8 mouse cellular contexts compared by ENCODE assay signal in the genomic region with DNA sequence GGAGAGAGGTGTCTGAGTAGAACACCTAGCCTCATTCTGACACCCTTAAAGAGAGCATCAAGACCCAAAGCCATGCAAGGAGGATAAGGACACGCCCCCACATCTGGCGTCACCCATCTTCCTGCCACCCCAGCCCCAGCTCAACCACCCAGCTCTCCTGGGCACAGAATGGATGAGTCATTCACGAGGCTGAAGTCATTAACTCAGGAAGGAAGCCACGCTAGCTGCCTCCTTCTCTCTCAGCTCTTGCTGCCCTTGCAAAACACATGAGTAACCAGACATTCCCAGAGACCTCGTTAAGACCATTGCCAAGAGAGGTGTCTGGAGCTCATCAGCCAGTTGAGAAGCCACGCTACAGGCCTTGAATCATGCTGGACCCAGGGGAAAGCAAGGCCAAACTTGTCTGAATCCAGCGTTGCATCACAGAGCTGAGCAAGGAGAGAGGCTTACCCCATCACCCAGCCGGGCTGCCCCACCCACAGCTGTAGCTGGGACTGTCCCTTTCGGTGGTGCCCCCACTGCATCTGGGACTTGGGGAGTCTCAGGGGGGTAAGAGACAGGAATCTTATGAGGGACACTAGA. TPM values are rescaled to one million over a fixed set of nuclear protein-coding genes. Genes with fewer than 3 reads are reported as not detected.
DNase-seq lines count a peak whose midpoint lies in the region; ATAC-seq and TF ChIP-seq lines count a peak whose summit lies in the region.

No protein-coding gene starts in this region.

- peak; percentile 50 for DNase-seq in kidney, postnatal 10 days
- DNase-seq in MEL (ENCODE audit: low read depth, low spot score), result peak; percentile 13
- DNase-seq in gastrocnemius, postnatal 14 days, result peak; percentile 31
- DNase-seq in lung, postnatal 36 days, result peak; percentile 72
- DNase-seq in thymus, postnatal 25 days, result peak; percentile 54
- DNase-seq in cerebellum, postnatal 4 days (ENCODE audit: low spot score in 2 of 2), result no peak
- DNase-seq in testis, postnatal 14 days (ENCODE audit: low spot score), result no peak

- TF ChIP-seq POLR2A in MEL (IDR thresholded peaks at IDR 0.05; ENCODE audit: control insufficient read depth in 1 of 2, insufficient read depth in 1 of 2, low read depth in 1 of 2, low read length in 2 of 2, poor library complexity in 1 of 2), result no peak

- WGBS in kidney, embryonic 14.5 days, result 50% methylated on average over 9 of the region's 9 CpGs

- no peak overlapping the region for H3K9ac ChIP-seq in kidney, embryonic 14.5 days (ENCODE audit: low read depth, low read length)
- H3K9ac ChIP-seq in MEL (ENCODE audit: control insufficient read depth, low read depth, low read length, poor library complexity, severe bottlenecking), result no peak overlapping the region

- no peak overlapping the region for H3K4me3 ChIP-seq in kidney, embryonic 14.5 days (ENCODE audit: low read length)
- H3K4me3 ChIP-seq in MEL (ENCODE audit: control insufficient read depth in 1 of 2, insufficient read depth in 1 of 2, low read depth in 2 of 2, low read length in 2 of 2), result no peak overlapping the region

- H3K79me2 ChIP-seq in MEL (ENCODE audit: control insufficient read depth, insufficient read depth, low read length, poor library complexity), result no peaks in the 10 kb centered on the region

- no peaks in the 10 kb centered on the region for H3K9me3 ChIP-seq in kidney, embryonic 14.5 days (ENCODE audit: control insufficient read depth, low read length)
- H3K9me3 ChIP-seq in MEL (replicated peaks; ENCODE audit: insufficient read depth, low read length), result no peaks in the 10 kb centered on the region

- TF ChIP-seq EP300 in MEL (IDR thresholded peaks at IDR 0.05; ENCODE audit: low read depth in 1 of 2, low read length in 2 of 2), result no peak

- ATAC-seq in kidney, embryonic 14.5 days (ENCODE audit: low FRiP score, low TSS enrichment), result no peak

- H3K36me3 ChIP-seq in kidney, embryonic 14.5 days (ENCODE audit: control insufficient read depth, insufficient read depth, low read length), result no peaks in the 10 kb centered on the region
- H3K36me3 ChIP-seq in MEL (ENCODE audit: control insufficient read depth in 1 of 2, insufficient read depth in 2 of 2, low read length in 2 of 2), result no peaks in the 10 kb centered on the region

- intact Hi-C loops in gastrocnemius, postnatal 14 days (cut with DNase I; ENCODE audit: low total_unique reads), result no loop called here

- no peak for TF ChIP-seq CTCF in MEL (IDR thresholded peaks at IDR 0.05 in 2 of 3, conservative IDR thresholded peaks at IDR 0.05 in 1 of 3; ENCODE audit: control insufficient read depth in 1 of 3, insufficient read depth in 1 of 3, low read depth in 2 of 3, low read length in 3 of 3, poor library complexity in 1 of 3, severe bottlenecking in 1 of 3)

- no peak for TF ChIP-seq RAD21 in MEL (IDR thresholded peaks at IDR 0.05; ENCODE audit: low read depth, low read length)

- no peak overlapping the region for H3K4me2 ChIP-seq in kidney, embryonic 14.5 days (replicated peaks; ENCODE audit: low read depth, low read length)

- peaks cover 7% of the 10 kb centered on the region for H3K27me3 ChIP-seq in kidney, embryonic 14.5 days (ENCODE audit: control insufficient read depth, insufficient read depth, low read length)
- H3K27me3 ChIP-seq in MEL (ENCODE audit: control insufficient read depth in 1 of 2, insufficient read depth in 2 of 2, low read length in 2 of 2), result peaks cover 5 to 8% of the 10 kb centered on the region in 2 experiments

- H3K4me1 ChIP-seq in kidney, embryonic 14.5 days (ENCODE audit: control insufficient read depth, insufficient read depth, low read length), result peaks cover 23% of the 10 kb centered on the region
- H3K4me1 ChIP-seq in MEL (ENCODE audit: control insufficient read depth in 1 of 2, insufficient read depth in 2 of 2, low read length in 2 of 2), result no peaks in the 10 kb centered on the region

- no peak overlapping the region for H3K27ac ChIP-seq in kidney, embryonic 14.5 days (ENCODE audit: low read depth, low read length)
- H3K27ac ChIP-seq in MEL (ENCODE audit: control insufficient read depth, low read depth, low read length), result no peak overlapping the region

TF ChIP-seq in MEL, 35 proteins besides CTCF, POLR2A, EP300 and RAD21:
- TF ChIP-seq MEF2A (IDR thresholded peaks at IDR 0.05; ENCODE audit: extremely low read depth, insufficient replicate concordance, low read depth, low read length, poor library complexity, severe bottlenecking), result no peak
- TF ChIP-seq ZKSCAN1 (IDR thresholded peaks at IDR 0.05; ENCODE audit: low read depth, low read length), result no peak
- no peak for TF ChIP-seq KAT2A (conservative IDR thresholded peaks at IDR 0.05; ENCODE audit: low read depth, low read length)

RNA-seq across cellular contexts. Expression of gene Hes1, which starts 39.4 kb away (rescaled TPM):
- polyA plus RNA-seq in kidney, embryonic 14.5 days (2014; fragmentation: Nextera tagmentation; extraction: Ambion mirVana), result 68.7 and 82.2 TPM in 2 replicates
- total RNA-seq in MEL (2012; rRNA removed), result 3.0 and 3.9 TPM in 2 replicates
- polyA plus RNA-seq in MEL (2012; ENCODE audit: insufficient read depth in 1 of 2, insufficient read length in 2 of 2, low read depth in 1 of 2, low replicate concordance in 2 of 2, missing spikeins in 1 of 2), result 1 to 10 TPM in 1 of 2 experiments, not detected in 1; 2.3 TPM
- total RNA-seq in gastrocnemius, postnatal 14 days (2021), result 10 to 100 TPM; 19.0 to 19.4 TPM

Comparison
In these comparisons a context has a peak if more than half of its experiments do, and no peak if none do; other contexts are left out.
1. DNase-seq: peak in kidney, postnatal 10 days (single experiment), MEL (single experiment), gastrocnemius, postnatal 14 days (single experiment), lung, postnatal 36 days (single experiment) and thymus, postnatal 25 days (single experiment); none in cerebellum, postnatal 4 days (0 of 2) and testis, postnatal 14 days (single experiment).